In genomic region chr17:17609523-17609922, GRCm38 (mm10) we compare ENCODE assay signal across 14 mouse cellular contexts. TPM values are rescaled to one million over a fixed set of nuclear protein-coding genes. Genes with fewer than 3 reads are reported as not detected.
A peak's percentile ranks its signal among the peaks of the same experiment; 100 is the strongest.
DNase-seq lines count a peak whose midpoint lies in the region; ATAC-seq and TF ChIP-seq lines count a peak whose summit lies in the region.
"Had no signal": no experiment of that assay in that cellular context is flagged by ENCODE, and none has a peak within 500 bp of the region (broad histone marks: within the 10 kb centered on the region; RNA-seq: fewer than 3 reads in every experiment).

No protein-coding gene starts in this region.

- intact Hi-C loops in gastrocnemius, adult 2 months (cut with DNase I) = no loop called here

- no peak for DNase-seq in gastrocnemius, adult 2 months
- no peak for DNase-seq in gastrocnemius, postnatal 10 days
- peak; percentile 21 for DNase-seq in lung, postnatal 0 days (ENCODE audit: low spot score)
- no peak for DNase-seq in lung, postnatal 25 days (ENCODE audit: low spot score)
- no peak for DNase-seq in heart, postnatal 0 days (ENCODE audit: low spot score)
- DNase-seq in right cerebral cortex, postnatal 10 days (ENCODE audit: low spot score in 2 of 2) = no peak
- no peak for DNase-seq in testis, postnatal 14 days (ENCODE audit: low spot score)
- DNase-seq: cerebellum, postnatal 10 days; retina, postnatal 1 day; thymus, postnatal 14 days had no signal

- H3K27ac ChIP-seq in gastrocnemius, adult 2 months = peak overlapping the region; percentile 79
- H3K27ac ChIP-seq in lung, postnatal 0 days (ENCODE audit: low read length) = no peak overlapping the region
- H3K27ac ChIP-seq in heart, postnatal 0 days (ENCODE audit: low read depth) = peak overlapping the region; percentile 78
- no peak overlapping the region for H3K27ac ChIP-seq in hindbrain, embryonic 12.5 days
- H3K27ac ChIP-seq: lung, embryonic 15.5 days; midbrain, embryonic 12.5 days; stomach, embryonic 15.5 days had no signal

- H3K27me3 ChIP-seq in lung, postnatal 0 days (replicated peaks; ENCODE audit: insufficient read depth, low read length) = no peaks in the 10 kb centered on the region
- H3K27me3 ChIP-seq in heart, postnatal 0 days (ENCODE audit: control insufficient read depth, insufficient read depth, low read length) = no peaks in the 10 kb centered on the region
- H3K27me3 ChIP-seq in hindbrain, embryonic 12.5 days = no peaks in the 10 kb centered on the region
- H3K27me3 ChIP-seq: lung, embryonic 15.5 days; midbrain, embryonic 12.5 days; stomach, embryonic 15.5 days had no signal

- no peak overlapping the region for H3K4me3 ChIP-seq in gastrocnemius, adult 2 months
- no peak overlapping the region for H3K4me3 ChIP-seq in lung, postnatal 0 days (ENCODE audit: low read depth, low read length)
- H3K4me3 ChIP-seq in heart, postnatal 0 days (ENCODE audit: low read depth, low read length) = no peak overlapping the region
- no peak overlapping the region for H3K4me3 ChIP-seq in hindbrain, embryonic 12.5 days
- H3K4me3 ChIP-seq: lung, embryonic 15.5 days; midbrain, embryonic 12.5 days; stomach, embryonic 15.5 days had no signal

- H3K4me2 ChIP-seq in lung, postnatal 0 days (replicated peaks; ENCODE audit: low read depth, low read length) = no peak overlapping the region
- no peak overlapping the region for H3K4me2 ChIP-seq in heart, postnatal 0 days (ENCODE audit: low read depth, low read length)
- H3K4me2 ChIP-seq in hindbrain, embryonic 12.5 days (replicated peaks) = no peak overlapping the region
- H3K4me2 ChIP-seq: lung, embryonic 15.5 days; midbrain, embryonic 12.5 days; stomach, embryonic 15.5 days had no signal

- no peaks in the 10 kb centered on the region for H3K36me3 ChIP-seq in lung, postnatal 0 days (ENCODE audit: insufficient read depth, low read length)
- H3K36me3 ChIP-seq in heart, postnatal 0 days (replicated peaks; ENCODE audit: control insufficient read depth, insufficient read depth, low read length) = no peaks in the 10 kb centered on the region
- no peaks in the 10 kb centered on the region for H3K36me3 ChIP-seq in hindbrain, embryonic 12.5 days
- H3K36me3 ChIP-seq: lung, embryonic 15.5 days; midbrain, embryonic 12.5 days; stomach, embryonic 15.5 days had no signal

- 87% methylated on average over 3 of the region's 3 CpGs for WGBS in lung, postnatal 0 days
- WGBS in heart, postnatal 0 days = 60% methylated on average over 3 of the region's 3 CpGs
- 66% methylated on average over 3 of the region's 3 CpGs for WGBS in hindbrain, embryonic 12.5 days

- TF ChIP-seq EP300 in lung, postnatal 0 days (IDR thresholded peaks at IDR 0.05) = no peak
- TF ChIP-seq EP300 in heart, postnatal 0 days (IDR thresholded peaks at IDR 0.05; ENCODE audit: low read depth) = 0 out of 2 replicates have a peak, but pooled peaks have one; percentile 37

- 0 out of 2 replicates have a peak, but pooled peaks cover 3% of the 10 kb centered on the region for H3K4me1 ChIP-seq in lung, postnatal 0 days (ENCODE audit: insufficient read depth, low read depth, low read length)
- peaks cover 26% of the 10 kb centered on the region; the same call in 1 of the 2 replicates for H3K4me1 ChIP-seq in heart, postnatal 0 days (ENCODE audit: control insufficient read depth, insufficient read depth)
- peaks cover 6% of the 10 kb centered on the region; the same call in 1 of the 2 replicates for H3K4me1 ChIP-seq in hindbrain, embryonic 12.5 days
- H3K4me1 ChIP-seq: lung, embryonic 15.5 days; stomach, embryonic 15.5 days had no signal

- H3K9me3 ChIP-seq in lung, postnatal 0 days (ENCODE audit: low read length) = no peaks in the 10 kb centered on the region
- H3K9me3 ChIP-seq in heart, postnatal 0 days (replicated peaks; ENCODE audit: control insufficient read depth, low read length) = no peaks in the 10 kb centered on the region
- no peaks in the 10 kb centered on the region for H3K9me3 ChIP-seq in hindbrain, embryonic 12.5 days (replicated peaks)
- H3K9me3 ChIP-seq: lung, embryonic 15.5 days; stomach, embryonic 15.5 days had no signal

- TF ChIP-seq CTCF in gastrocnemius, adult 2 months (IDR thresholded peaks at IDR 0.05) = no peak
- TF ChIP-seq CTCF in lung, postnatal 0 days (IDR thresholded peaks at IDR 0.05) = no peak
- TF ChIP-seq CTCF in heart, postnatal 0 days (IDR thresholded peaks at IDR 0.05; ENCODE audit: low read depth) = no peak

- ATAC-seq in lung, postnatal 0 days = no peak
- peak; percentile 80 for ATAC-seq in heart, postnatal 0 days (ENCODE audit: insufficient read depth, low read depth)
- no peak for ATAC-seq in hindbrain, embryonic 12.5 days (ENCODE audit: low FRiP score)

- H3K9ac ChIP-seq in lung, postnatal 0 days (replicated peaks; ENCODE audit: low read depth) = no peak overlapping the region
- no peak overlapping the region for H3K9ac ChIP-seq in heart, postnatal 0 days (replicated peaks; ENCODE audit: low read depth, low read length)
- no peak overlapping the region for H3K9ac ChIP-seq in hindbrain, embryonic 12.5 days
- H3K9ac ChIP-seq: lung, embryonic 15.5 days; midbrain, embryonic 12.5 days; stomach, embryonic 15.5 days had no signal

RNA-seq across cellular contexts. Expression of gene Lnpep, which starts 15.3 kb away (rescaled TPM):
- total RNA-seq in gastrocnemius, adult 2 months (2021) = 10 to 100 TPM; 65.3 to 77.3 TPM
- 10 to 100 TPM; 91.2 to 95.0 TPM for total RNA-seq in gastrocnemius, postnatal 10 days (2021)
- polyA plus RNA-seq in lung, postnatal 0 days (2015; fragmentation: Nextera tagmentation; extraction: Ambion mirVana) = 7.5 and 8.4 TPM in 2 replicates
- 53.0 and 56.2 TPM in 2 replicates for total RNA-seq in heart, postnatal 0 days (2014; rRNA removed; ENCODE audit: low replicate concordance)
- 10.0 and 10.3 TPM in 2 replicates for polyA plus RNA-seq in heart, postnatal 0 days (2015; fragmentation: Nextera tagmentation; extraction: Ambion mirVana)
- polyA plus RNA-seq in hindbrain, embryonic 12.5 days (2016; fragmentation: Nextera tagmentation; extraction: Ambion mirVana) = 10.1 and 10.3 TPM in 2 replicates

Comparison
In these comparisons a context has a peak if more than half of its experiments do, and no peak if none do; other contexts are left out.
1. H3K27ac ChIP-seq: peak in gastrocnemius, adult 2 months (single experiment) and heart, postnatal 0 days (single experiment); none in lung, postnatal 0 days (single experiment) and hindbrain, embryonic 12.5 days (single experiment).